Mouse (Mus musculus): ENCODE data around the gene Lrsam1. TPM values are rescaled to one million over a fixed set of nuclear protein-coding genes. Genes with fewer than 3 reads are reported as not detected.

Gene Lrsam1
- 27.1 and 31.0 TPM in 2 replicates for polyA plus RNA-seq (2012; rRNA removed)

DNA sequence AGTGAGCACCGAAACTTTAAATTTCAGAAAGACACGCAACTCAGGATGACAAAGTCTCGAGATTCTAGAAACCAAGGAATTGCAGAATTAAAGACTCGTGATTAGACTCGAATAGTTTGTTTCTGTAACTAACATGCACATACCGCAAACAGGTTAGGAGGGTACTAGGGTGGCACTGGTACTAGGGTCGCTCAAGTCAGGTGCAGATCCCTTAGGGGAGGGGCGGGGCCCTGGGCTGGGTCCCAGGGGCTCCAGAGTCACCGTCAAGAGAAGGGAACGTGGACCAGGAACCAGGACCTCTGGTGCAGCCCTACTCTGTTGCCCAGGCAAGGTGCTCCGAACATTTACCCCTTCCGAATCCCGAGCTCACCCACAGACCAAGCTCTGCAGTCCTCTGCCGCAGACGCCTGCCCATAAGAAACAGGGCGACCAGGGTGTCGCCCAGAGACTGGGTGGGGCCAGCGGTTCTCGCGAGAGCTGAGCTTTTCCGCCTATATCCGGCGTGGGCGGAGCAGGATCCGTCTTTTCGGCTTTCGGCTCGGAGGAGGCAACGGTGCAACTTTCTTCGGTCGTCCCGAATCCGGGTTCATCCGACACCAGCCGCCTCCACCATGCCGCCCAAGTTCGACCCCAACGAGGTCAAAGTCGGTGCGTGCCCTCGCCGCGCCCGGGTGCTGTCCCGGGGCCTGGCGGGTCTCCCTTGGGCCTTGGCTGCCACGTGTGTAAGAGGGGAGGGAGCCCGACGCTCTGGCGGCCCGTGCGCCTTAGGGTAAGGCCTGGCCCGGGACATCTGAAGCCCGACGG is at the start of gene Lrsam1, which contains the start of gene Rpl12:
Lrsam1 (minus strand) TSS at position 423 of the 804 bp plus-strand sequence.
Rpl12 (plus strand) TSS at position 368 of the 804 bp plus-strand sequence.

DNA sequence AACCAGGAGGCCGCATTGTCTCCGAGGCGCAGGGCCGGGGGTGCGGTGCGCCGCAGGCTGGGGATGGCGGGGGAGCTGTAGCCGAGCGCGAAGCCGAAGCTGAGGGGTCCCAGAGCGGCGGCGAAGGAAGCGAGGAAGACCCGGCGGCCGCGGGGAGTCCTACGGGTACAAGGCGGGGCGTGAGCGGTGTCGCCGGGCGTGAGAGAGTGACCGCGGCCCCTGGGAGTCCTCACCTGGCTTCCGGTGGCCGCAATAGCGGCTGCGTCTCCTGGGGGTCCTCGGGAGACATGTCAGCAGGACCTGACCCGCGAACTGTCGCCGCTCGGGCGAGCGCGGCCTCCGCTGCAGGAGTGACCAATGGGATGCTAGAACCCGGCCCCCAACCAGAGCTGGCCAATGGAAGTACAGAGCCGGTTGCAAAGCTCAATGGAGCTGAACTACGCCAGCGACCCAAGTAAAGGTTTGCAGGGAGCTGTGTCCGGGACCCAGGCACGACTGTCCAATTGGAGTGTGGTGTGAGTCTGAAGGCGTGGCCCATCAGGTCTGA is 20.4 kb upstream of the Lrsam1 start, which contains the start of gene Slc2a8:
Slc2a8 (minus strand) TSS at position 359 of the 547 bp plus-strand sequence.

DNA sequence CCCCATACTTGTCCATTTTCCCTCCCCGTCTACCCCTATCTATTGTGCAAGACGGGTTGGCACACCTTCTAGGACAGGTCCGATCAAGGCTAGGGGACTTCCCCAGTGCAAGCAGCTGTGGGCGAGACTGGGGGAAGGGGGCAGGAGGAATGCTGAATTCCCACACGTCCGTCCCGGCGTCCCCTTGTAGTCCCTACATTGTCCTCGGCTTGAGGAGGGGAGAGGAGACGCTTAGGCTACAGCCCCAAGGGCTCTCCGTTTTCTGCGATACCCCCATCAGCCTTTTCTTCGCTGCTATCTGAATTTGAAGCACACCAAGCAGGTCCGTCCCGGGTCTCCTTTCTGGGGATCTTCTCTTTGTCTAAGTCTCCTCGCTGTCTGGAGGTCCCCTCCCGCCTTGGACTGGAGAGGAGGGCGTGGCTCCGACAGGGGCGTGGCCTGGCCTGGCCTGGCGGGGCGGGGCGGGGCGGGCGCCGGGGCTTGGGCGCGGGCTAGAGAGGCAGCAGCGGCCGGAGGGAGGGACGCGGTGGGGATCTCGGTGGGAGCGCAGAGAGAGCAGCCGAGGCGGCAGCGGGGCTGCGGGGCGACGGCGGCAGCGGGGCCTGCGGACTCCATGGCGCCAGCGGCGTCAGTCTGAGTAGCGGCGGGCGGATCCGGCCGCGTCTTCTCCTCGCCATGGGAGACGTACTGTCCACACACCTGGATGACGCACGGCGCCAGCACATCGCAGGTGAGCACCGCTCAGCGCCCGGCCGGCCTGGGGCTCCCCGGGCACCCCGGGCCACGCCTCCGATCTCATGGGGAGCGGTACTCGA is 85.5 kb downstream of the Lrsam1 start, which contains the start of gene Fam129b:
Fam129b (plus strand) TSS at position 440 of the 815 bp plus-strand sequence.

Other genes with a start within 250 kb of the Lrsam1 start
- gene Cdk9, start 248.5 kb downstream of the Lrsam1 start, polyA plus RNA-seq (2012; rRNA removed), result 196 and 197 TPM in 2 replicates
- 36.2 and 42.8 TPM in 2 replicates for gene Sh2d3c, start 240.6 kb downstream of the Lrsam1 start, polyA plus RNA-seq (2012; rRNA removed)
- gene 6330409D20Rik, start 220.6 kb downstream of the Lrsam1 start, polyA plus RNA-seq (2012; rRNA removed), result 3.8 and 4.7 TPM in 2 replicates
- 67.1 and 67.4 TPM in 2 replicates for gene Tor2a, start 204.4 kb downstream of the Lrsam1 start, polyA plus RNA-seq (2012; rRNA removed)
- 1.4 and 2.4 TPM in 2 replicates for gene Ttc16, start 186.0 kb downstream of the Lrsam1 start, polyA plus RNA-seq (2012; rRNA removed)
- 7.0 and 8.6 TPM in 2 replicates for gene Ptrh1, start 185.8 kb downstream of the Lrsam1 start, polyA plus RNA-seq (2012; rRNA removed)
- gene Cfap157, start 177.2 kb downstream of the Lrsam1 start, polyA plus RNA-seq (2012; rRNA removed), result 0.63 and 2.7 TPM in 2 replicates
- 296 and 339 TPM in 2 replicates for gene Stxbp1, start 114.4 kb downstream of the Lrsam1 start, polyA plus RNA-seq (2012; rRNA removed)
- 41.3 and 48.1 TPM in 2 replicates for gene Fam129b, start 85.5 kb downstream of the Lrsam1 start, polyA plus RNA-seq (2012; rRNA removed)
- 680 and 709 TPM in 2 replicates for gene Rpl12, start 55 bp downstream of the Lrsam1 start, polyA plus RNA-seq (2012; rRNA removed)
- gene Slc2a8, start 20.5 kb upstream of the Lrsam1 start, polyA plus RNA-seq (2012; rRNA removed), result 27.5 and 30.7 TPM in 2 replicates
- 60.0 and 64.1 TPM in 2 replicates for gene Garnl3, start 170.0 kb upstream of the Lrsam1 start, polyA plus RNA-seq (2012; rRNA removed)